Mouse (Mus musculus) cerebellum, adult 9-11 months (tissue): ENCODE measurements at regions not wholly inside any gene's neighbourhood (a gene's known extent, or its start where the extent isn't known, plus 50 kb on each side); places are given as distances from the start of the nearest gene placed in this dataset.

Source experiments
- DNase-seq: peaks from one replicate; pipeline ENCODE4 v3.0.0; 2022

DNA sequence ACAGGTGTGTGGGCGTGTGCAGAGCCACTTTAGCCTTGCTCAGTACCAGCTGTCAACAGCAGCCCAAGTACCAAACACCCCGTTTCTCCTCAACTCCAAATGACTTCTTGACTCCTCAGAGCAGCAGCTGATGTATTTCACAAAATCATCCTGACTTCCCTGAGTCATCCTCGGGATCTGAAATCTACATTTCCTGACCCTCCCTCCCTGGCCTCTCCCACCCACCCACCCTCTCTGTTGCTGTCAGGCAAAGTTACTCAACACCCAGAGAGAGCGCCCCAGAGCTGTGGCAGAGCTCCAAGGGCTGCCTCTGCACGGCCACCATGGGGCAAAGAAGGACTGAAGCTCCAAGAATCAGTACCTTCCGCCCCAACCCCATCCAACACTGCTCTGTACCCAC lies 83.5 kb upstream of the Cyp1b1 start:
- no peak for DNase-seq

DNA sequence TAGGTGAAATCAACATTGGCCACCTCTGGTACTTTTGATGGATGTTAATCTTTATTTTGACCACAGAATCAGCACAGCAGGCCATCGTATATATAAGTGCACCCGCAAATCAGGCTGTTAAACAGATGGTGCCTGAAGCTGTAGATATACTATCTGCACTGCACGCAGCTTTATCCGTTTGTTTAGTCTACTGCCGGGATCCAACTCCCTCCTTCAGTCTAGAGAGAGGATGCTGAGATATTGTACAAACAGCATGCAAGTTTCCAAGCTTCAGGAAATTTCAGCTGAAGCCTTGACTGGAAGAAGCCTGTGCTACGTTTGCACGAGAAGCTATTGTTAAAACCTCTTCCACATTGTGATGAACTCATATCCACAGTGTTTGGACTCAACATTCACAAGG lies 75.3 kb upstream of the Cyp1b1 start:
- DNase-seq, result no peak

- no peak for DNase-seq
These were observed 72.3 kb upstream of the Cyp1b1 start for GRCm38 (mm10) chr17:79787201-79787600.

GRCm38 (mm10) chr17:79786691-79787090 lies 71.8 kb upstream of the Cyp1b1 start:
- no peak for DNase-seq

GRCm38 (mm10) chr17:79786270-79786669 lies 71.4 kb upstream of the Cyp1b1 start:
- DNase-seq, result no peak

- DNase-seq, result no peak
These were observed 69.5 kb upstream of the Cyp1b1 start for GRCm38 (mm10) chr17:79784256-79784870.

GRCm38 (mm10) chr17:79781733-79782663 lies 67.1 kb upstream of the Cyp1b1 start:
- no peak for DNase-seq

DNA sequence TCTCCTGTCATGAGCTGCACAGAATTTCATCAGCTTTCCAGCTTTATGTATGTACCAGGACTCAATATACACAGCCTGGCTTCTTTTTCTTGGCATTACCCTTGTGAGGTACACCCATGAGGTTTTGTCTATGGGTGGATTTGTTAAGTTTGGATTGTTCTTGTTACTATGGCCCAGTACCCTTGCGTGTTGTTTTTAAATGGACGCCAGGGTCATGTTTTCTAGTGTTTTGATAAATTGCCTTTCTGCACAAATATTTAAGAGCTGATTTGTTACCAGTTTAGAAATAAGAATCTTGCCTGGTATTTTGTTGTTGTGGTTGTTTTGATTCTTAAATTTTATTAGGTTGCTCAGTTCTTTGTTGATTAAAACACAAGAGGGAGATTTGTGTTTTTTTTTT lies 66.4 kb upstream of the Cyp1b1 start:
- no peak for DNase-seq

DNA sequence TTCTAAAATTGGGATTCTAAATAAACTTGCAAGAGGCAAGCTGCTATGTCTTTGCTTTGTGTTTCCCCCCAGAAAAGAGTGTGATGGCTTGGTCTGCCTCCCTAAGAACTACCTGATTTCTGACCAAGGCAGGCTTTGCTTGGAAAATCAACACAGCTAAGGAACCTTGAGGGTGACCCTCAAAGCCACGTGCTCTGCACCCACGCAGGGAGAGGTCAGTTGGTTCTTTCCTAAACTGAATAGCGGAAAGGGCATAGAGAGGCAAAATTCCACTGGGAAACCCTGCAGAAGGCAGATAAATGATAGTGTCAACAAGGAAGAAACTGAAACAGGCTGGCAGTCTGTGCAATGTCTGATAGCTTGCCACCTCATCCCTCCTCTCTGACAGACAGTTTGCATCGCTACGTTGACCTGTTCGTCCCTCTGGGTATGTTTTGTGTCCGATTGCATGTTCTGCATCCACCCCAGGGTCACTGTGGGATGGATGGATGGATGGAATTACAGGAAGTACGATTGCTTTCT lies 63.1 kb upstream of the Cyp1b1 start:
- DNase-seq, result no peak

- no peak for DNase-seq
These were observed 61.3 kb upstream of the Cyp1b1 start for GRCm38 (mm10) chr17:79776177-79776576.

DNA sequence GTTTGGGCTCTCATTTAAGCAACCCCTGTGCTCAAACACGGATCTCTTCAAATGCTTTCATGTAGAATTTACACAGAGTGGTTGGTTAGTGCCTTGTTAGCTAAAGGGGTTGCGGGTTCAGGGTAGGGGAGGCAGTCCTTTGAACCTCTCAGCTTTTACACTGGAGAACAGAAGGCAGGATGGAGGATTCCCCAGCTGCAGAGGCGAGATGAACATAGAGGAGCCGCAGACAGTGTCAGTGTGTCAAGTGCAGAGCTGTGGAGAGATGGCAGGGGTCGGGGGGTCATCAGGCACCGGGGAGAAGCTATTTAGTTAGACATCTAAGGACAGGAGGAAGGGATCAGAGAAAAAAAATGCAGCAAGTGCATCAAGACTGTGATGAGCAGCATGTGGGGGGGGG lies 60.4 kb upstream of the Cyp1b1 start:
- no peak for DNase-seq

- DNase-seq, result no peak
These were observed 59.4 kb upstream of the Cyp1b1 start for GRCm38 (mm10) chr17:79774291-79774690.

- no peak for DNase-seq
These were observed 57.4 kb upstream of the Cyp1b1 start for GRCm38 (mm10) chr17:79772219-79772618.

DNA sequence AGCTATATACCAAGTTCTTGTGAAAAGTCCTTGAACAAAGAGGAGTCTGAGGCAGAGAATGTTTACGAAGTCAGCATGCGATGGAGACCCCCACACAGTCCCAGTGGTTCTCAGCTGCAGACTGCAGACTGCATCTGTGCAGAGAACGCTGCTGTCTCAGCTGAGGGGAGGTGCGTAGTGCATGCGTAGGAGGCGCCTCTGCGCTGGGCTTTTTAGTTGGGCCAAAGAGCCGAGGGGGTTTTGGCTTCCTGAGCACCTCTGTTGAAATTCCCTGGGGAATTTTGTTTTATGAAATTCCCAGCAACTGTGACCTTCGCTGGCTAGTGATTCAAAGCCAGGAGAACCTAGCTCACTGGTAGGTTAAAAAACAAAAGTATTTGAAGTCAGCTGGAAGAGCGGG lies 56.9 kb upstream of the Cyp1b1 start:
- DNase-seq, result no peak

GRCm38 (mm10) chr17:79770911-79771310 lies 56.0 kb upstream of the Cyp1b1 start:
- no peak for DNase-seq

DNA sequence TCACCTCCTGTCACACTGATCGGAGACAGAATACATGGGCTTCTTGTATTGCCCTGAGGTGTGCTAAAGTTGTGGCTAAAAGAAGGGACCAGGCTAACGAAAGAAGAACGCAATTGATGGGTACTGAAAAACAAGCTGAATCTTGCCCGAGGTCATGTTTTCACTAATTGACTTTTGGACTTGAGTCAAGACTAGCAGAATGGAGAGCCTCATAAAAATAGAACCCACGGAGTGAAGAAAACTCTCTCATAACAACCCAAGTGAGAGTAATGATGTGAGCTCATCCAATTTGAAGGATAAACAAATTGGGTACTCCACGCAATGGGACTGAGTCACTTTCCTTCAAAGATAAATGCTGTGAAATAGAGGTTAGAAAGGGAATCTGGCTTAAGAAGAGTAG lies 55.0 kb upstream of the Cyp1b1 start:
- no peak for DNase-seq

GRCm38 (mm10) chr17:79768080-79768479 lies 53.2 kb upstream of the Cyp1b1 start:
- no peak for DNase-seq

DNA sequence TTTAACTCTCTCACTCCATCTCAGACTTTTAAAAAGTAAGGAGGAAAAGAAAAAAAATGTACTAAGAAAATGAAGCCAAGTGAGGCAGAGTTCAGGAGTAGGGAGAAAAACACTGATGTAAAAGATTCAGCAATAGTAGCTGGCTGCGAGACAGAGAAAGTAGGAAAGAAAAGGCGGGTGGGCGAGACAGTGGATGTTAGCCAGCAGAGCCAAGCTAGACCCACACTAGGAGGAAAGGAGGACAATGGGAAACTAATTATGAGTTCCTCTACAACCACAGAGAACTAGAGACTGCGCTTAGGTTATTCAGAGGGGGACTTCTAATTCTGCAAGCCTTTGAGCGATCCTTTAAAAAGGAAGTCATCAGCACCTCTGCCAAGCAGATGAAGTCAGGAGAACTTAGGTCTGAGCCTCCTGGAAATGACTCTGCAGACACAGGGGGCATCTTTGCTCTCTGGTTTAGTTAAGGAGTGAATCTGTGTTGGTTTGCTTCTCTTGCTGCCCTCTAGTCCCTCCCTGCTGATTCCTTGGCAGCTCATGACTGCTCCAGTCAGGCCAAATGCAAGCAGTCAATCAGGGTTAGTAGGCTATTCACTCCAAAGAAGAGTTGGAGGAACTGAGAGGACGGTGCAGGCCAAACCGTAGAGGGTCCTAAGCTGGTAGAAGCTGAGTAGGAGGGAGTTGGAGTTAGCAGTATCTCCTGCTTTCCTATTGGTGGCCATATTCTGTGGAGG lies 50.4 kb upstream of the Cyp1b1 start:
- peak; percentile 12 for DNase-seq
